Mouse (Mus musculus): ENCODE results near the gene Syn3.
"Not testable (repeated sequence)": the region's sequence is repeated elsewhere in the genome, so short reads cannot be mapped to it uniquely, and the experiment has no call there.

The Syn3 gene

DNA sequence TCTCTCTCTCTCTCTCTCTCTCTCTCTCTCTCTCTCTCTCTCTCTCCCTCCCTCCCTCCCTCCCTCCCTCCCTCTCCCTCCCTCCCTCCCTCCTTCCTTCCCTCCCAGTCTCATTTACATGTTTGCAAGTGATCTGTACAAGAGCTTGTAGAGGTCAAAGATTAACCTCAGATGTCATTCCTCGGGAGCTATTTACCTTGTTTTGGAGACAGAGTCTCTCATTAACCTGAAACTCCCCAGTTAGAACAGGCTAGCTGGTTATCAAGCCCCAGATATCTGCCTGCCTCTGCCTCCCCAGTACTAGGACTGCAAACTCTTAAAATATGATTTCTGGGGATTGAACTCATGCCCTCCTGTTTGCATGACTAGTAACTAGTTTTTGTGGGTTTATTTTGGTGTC lies 348.6 kb downstream of the Syn3 start:
- DNase-seq (ENCODE audit: low read depth), result no peak

DNA sequence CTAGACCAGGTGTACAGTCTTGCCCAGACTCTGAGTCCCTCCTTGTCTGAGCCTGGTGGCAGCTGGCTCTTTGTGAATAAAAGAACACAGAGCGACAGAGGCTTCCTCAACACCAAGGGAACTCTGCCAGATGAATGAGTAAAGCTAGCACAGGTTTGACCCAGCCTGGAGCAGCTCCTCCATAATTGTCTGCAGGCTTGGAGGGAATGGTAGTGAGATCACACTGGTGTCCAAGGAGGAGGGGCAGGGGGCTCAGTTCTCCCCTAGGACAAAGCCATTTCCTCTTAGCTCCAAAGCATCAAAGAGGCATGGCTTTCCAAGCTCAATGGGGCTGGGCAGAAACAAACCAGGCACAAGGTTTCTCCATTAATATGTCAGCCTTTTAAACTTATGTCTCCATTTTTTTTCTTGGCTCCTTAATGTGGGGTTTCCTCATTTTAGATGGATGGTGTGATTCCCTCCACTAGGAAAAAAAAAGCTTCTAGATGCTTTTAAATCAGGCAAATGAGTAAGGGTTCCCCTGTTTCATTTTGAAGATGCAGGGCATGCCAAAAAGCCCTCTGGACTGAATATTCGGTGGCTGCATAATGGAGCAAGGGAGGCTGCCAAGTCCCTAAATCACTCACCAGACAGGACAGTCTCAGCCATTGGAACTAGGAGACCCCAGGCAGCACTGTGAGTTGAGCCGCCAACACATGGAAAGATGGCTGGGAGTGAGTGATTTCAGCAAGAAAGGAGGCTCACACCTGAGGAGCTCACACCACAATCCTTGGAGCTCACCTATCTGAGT lies 349.5 kb downstream of the Syn3 start:
- no peak for DNase-seq (ENCODE audit: low read depth)

DNA sequence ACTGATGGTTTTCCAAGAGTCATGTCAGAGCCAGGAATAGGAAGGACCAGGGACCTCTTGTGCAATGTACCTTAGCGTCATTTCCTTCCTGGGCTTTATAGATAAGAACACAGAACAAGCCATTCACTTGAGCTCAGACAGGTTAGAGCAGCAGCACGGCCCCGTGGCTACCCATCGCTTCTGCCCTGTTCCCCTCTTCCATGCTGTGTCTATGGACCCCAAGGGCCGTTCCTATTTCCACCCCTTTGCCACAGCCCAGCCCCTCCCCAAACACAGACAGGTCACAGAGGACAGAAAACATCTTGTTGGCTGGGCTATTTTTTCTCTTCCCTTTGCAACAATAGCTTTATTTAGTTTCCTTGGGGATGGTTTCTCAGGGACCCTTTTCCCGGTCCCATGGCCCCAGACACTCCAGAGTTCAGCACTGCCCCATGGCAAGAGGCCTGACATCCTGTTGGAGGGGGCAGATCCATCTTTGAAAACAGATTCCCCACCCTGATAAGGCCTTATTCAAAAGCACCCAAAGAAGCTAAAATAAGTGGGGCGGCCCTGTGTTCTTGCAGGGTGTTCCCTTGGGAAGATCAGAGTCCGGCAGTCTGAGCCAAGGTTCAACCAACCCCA lies 359.5 kb downstream of the Syn3 start:
- no peak for DNase-seq (ENCODE audit: low read depth)

DNA sequence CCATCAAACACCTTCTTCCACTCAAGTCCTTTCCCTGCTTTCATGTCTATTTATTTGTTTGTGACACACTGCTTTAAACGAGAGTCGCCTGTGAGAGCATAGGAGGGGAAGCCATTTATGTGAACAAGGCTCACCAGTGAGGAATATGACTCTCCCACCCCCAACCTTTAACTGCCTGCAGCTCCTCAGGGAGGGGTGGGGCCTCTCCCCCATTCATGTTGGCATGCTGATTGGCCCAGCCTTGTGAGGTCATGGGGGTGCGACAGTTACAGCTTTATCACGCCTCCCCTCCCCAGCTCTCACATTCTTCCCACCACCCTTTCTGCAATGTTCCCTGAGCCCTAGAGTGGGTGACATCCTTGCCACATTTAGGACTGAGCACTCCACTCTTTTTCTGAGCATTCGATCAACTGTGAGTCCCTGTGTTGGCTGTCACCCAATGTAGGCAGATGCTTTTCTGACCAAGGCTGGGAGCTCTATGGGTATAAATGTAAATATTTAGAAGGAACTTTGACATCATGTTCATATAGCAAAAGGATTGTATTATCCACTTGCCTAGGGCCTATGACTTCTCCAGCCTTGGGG lies 361.0 kb downstream of the Syn3 start:
- no peak for DNase-seq (ENCODE audit: low read depth)

DNA sequence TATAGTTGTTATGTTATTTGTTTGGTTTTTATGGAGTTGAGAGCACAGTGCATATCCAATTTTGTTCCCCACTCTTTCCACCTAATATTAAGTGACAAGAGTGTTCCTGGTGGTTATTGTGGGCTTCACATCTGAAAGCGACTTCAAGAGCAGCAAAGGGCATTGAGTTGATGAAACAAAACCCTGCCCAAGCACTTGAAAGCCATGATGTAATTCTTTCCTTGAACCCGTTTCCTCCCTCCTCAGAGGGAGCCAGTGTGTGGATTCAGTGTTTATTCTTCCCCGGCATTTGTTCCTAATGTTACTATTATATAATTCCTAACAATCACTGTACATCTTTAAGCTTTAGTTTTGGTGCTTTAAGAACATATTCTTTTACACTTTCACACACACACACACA lies 361.6 kb downstream of the Syn3 start:
- DNase-seq (ENCODE audit: low read depth), result no peak

DNA sequence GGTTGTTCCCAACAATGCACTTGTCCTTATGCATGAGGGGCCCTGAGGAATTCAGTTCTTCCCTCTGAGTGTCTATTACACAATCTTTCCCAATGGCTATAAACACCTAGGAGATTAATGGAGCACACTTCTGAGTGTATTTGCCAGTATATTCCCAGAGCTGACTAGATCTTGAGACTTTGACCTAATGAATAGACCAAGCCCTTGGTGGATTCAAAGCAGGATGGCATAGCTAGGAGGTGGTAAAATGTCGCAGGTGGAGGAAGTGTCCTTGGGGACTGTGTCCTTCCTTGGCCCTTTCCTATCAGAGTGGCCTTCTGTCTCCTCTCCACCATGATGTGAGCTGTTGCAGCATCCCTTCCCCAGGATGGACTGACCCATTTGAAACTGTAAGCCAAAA lies 362.4 kb downstream of the Syn3 start:
- DNase-seq (ENCODE audit: low read depth), result no peak

DNA sequence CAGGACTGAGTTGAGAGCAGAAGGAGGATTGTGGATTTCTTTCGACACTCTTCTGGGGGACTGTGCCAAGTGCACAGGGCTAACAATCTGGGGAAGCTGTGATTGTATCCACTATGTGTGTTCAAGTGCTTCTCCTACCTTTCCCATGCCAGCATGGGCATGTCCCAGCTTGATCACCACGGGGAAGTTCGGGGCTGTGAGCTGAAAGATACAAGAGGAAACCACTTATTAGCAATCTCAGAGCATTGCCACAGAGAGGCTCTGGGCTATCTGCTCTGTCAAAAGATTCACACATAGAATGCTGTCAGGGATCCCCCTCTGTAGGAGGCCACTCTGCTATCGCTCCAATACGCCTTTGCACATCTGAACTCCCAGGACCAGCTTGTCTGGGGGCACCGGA lies 363.8 kb downstream of the Syn3 start:
- no peak for DNase-seq (ENCODE audit: low read depth)

DNA sequence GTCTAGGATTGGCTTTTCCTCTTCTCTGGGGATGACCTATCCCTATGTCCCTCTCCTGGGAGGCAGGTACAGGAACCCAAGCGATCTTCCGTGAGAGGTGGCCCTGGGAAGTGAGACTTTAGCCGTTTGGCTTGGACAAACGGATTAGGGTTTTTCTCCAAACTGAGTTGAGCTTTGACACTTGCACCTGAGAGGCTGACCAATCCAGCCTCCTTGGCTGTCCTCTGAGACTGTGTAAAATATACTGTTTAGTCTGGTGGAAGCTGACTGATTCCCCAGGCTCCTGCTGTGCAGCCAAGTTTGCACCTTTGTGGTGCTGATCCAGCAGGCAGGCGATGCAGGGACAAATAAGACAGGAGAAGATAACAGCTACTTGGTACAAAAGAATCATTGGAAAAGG lies 364.4 kb downstream of the Syn3 start:
- no peak for DNase-seq (ENCODE audit: low read depth)

DNA sequence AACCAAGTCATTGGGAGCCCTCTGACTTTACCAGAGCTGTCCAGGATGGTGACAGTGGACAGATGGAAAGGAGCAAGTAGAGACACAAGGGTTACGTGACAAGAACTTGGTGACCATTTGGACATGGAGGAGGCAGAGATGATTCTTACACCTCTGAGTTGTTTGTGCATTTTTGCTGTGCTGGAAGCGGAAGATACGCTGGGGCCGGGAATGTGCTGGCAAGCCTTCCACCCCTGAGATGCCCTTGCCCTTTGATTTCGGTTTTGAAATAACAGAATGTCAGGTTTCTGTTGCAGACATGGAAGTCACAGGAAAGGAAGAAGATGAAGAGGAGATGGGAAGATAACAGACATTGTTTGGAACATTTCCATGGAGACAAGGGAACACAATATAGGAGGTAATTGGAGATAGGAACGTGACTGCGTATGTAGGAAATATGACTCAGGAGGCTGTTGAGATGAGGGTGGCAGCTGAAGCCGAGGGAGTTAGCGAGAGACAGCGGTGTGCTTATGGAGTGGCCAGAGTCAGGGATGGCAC lies 366.2 kb downstream of the Syn3 start:
- DNase-seq (ENCODE audit: low read depth), result no peak

DNA sequence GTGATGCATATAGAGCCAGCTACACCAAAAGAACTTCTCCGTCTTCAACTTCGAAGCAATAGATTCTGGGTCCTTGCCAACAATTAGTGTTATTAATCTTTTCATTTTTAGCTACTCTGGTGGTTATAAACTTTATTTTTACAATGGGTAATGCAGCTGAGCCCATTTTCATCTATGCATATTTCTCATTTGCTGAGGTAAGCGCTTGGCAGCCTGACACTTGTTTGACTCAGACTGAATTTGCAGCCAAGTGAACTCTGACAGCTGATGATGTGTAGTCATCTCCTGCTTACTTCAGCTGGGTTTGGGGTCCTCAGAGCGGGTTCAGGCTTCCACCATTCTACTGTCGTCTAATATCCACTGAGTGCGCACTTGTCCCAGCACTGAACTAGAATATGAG lies 369.6 kb downstream of the Syn3 start:
- DNase-seq (ENCODE audit: low read depth), result no peak

DNA sequence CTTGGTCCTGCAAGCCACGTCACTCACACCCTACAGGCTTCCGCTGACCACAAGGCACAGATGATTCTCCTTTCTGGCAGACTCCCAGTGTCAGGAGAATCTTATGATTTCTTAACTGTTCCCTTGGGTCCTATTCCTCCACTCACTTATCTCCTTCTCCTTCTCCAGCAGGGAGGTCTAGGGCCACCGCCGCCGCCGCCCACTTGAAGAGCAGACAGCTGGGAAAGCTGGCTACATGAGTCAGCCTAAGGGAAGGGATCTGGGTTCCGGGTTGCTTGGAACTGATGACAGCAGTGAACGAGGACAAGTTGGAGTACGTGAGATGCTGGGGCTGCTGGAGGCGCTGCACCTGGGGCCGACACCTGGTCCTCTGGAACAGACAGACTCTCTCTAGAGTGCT lies 372.2 kb downstream of the Syn3 start:
- no peak for DNase-seq (ENCODE audit: low read depth)

DNA sequence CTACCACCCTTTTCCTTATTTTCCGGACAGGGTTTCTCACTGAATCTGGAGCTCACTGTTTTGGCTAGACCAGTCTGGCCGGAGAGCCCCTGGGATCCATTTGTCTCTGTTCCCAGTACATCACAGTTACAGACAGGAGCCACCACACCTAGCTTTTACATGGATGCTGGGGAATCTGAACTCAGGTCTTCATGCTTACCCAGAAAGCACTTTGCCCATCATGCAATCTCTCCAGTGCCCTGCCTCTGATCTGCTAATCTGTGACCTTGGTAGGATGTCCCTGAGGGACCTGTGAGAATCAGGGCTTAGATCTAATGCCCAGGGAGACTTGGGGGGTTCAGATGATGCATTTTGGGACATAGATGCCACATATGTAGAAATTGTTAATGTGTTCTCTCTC lies 373.3 kb downstream of the Syn3 start:
- DNase-seq (ENCODE audit: low read depth), result no peak

DNA sequence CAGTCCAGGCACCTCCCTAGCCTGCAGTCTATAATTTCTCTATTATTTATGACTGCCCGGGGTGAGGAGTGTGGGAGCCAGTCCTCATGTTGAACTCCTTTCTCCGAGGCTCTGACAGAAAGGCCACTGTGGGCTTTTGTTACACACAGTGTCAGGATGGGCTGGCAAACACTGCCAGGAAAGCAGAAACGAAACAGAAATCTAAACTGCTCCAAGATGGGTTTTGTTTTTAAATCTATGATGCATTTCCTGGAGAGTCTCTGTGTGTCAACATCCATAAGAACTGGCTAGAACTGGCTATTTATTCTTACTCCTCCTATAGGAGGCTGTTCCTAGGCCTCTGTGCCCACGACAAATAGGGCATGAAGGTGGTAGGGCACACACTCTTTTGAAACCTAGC lies 374.6 kb downstream of the Syn3 start:
- DNase-seq (ENCODE audit: low read depth), result no peak

DNA sequence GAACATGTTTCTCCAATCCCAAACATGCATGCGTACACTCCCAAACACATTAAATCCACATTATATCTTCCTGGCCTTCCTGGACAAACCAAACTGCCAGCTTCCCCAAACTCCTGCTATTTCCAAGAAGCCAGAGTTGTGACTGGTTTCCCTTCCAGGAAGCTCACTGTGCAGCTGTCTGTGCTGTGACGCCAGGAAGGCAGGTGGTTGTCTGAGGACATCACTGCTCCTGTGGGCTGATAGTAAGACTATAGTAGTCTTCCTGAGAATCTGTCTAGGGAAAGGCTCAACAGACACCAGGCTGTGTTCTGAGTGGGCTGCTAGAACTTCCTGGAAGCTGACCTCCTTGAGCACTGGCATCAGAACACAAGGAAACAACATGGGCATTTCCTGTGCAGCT lies 375.5 kb downstream of the Syn3 start:
- DNase-seq (ENCODE audit: low read depth), result no peak

DNA sequence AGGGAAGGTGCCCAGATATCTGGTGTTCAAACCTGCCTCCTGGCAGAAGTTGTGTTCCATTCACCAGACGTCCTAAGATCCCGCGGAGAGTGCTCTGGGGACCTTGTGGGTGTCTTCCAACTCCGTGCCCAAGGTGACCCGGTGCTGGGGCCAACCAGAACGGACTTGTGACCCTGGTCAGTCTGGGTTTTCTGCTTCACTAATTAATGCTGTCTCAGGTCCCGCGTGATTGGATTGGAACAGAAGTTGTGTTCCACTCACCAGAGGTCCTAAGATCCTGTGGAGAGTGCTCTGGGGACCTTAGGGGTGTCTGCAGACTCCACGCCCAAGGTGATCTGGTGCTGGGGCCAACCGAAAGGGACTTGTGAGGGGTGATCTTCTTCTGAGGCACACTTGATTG lies 376.2 kb downstream of the Syn3 start:
- DNase-seq (ENCODE audit: low read depth), result not testable (repeated sequence)

DNA sequence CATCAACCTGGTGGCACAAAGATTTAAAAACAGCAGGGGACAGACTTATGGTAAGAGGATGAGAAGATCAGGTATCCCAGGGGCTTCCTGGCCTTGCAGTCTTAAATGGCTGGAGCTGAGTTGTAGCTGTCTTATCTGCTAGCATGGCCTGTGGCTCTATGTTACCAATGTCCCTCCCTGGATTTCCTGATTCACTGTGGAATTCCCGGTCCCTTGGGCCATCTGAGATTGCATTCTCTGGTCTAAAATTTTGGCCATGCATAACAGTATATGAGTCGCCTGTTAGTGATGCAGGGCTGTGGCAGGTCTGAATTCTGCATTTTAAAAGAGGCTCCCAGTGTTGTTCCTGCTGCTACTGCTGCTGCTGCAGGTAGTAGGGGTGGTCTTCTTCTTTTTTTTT lies 382.4 kb downstream of the Syn3 start:
- DNase-seq (ENCODE audit: low read depth), result no peak

DNA sequence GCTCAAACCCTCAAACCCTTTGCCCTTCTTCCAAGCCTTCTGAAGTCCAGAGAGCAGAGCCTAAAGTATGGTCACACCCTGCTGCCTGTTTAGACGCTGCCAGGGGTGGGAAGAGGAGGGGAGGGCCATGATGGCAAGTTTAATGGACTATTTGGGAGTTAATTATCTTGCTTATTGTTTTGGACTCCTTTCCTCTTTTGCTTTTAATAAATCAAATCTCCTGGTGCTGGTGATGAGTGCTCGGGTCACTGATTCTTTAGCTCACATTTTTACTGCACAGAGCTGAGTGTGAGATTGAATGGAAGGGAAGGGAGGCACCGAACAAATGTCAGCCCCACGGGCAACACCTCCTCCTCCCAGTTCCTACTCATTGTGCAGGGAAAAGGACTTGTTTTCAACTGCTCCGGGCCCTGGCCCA lies 384.3 kb downstream of the Syn3 start:
- no peak for DNase-seq (ENCODE audit: low read depth)

DNA sequence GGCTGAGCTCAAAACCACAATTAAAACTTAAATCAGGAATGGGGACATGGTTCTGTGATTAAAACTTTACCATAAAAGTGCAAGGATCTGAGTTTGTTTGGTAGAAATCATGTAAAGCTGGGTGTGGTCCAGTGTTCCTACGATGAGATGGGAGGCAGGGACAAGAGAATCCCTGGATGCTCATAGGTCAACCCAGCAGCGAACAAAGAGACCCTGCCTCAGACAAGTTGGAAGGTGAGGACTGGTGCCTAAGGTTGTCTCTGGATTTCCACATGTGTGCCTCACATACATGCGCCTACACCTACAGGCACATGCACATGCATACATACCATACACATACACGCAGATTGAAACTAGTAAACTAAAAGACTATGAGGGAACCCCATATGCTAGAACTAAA lies 389.9 kb downstream of the Syn3 start:
- DNase-seq (ENCODE audit: low read depth), result no peak

DNA sequence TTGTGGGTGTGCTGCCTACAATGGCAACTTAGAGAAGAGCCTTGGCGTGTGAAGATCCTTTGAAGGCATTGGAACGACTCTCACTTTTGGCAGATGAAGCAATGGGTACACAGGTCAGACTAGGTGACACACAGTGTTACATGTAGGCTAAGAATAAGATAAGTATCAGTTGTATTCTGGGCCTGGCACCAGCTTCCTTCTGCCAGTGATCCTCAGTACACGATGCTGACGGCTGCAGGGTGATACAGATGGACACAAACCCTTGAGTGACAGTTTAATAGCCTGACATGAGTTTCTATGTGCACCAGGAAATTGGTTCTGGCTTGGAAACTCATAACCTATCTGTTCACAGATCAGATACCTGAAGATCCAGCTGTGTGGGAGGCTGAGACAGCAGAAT lies 391.0 kb downstream of the Syn3 start:
- no peak for DNase-seq (ENCODE audit: low read depth)

DNA sequence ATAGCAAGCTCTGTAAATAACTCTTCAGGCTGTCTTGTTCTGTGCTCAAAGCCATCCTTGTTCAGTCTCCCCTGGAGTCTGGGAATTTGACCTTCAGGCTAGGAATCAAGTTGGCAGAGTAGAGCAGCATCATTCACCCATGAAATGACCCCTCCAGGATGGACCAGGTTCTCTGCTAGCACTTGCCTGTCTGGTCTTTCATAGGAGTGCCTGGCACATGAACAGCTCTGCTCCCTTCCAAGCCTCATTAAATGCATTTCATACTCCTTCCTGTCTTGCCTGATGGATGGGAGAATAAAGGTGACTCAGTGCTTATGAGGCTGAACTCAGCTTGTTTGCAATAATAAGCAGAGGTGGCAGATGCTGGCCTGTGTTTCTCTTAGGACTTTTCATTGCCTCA lies 394.7 kb downstream of the Syn3 start:
- DNase-seq (ENCODE audit: low read depth), result no peak

DNA sequence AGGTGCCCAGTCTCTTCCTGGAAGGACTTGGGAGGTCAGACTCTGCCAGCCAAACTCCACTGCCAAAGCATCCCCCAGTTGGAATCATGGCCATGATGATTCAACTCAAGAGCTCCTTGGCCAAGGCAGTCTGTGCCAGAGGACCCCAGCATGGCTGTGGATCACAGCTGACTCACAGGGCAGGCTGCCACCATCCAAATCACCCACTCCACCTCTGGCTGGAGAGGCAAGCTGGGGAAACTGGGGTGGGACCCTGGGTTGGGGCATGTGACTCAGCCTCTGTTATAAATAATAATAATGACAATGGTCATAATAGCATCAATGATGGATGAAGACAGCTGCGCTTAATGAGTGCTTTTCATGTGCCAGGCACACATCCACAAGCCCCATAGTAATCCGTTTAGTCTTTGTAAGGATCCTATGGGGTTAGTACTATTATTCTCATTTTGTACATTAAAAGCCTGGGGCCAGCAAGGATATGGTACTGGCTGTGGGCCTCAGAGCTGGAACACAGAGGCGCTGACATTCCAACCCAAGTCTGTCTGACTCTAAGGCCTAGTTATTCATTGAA lies 398.3 kb downstream of the Syn3 start:
- DNase-seq (ENCODE audit: low read depth), result no peak

DNA sequence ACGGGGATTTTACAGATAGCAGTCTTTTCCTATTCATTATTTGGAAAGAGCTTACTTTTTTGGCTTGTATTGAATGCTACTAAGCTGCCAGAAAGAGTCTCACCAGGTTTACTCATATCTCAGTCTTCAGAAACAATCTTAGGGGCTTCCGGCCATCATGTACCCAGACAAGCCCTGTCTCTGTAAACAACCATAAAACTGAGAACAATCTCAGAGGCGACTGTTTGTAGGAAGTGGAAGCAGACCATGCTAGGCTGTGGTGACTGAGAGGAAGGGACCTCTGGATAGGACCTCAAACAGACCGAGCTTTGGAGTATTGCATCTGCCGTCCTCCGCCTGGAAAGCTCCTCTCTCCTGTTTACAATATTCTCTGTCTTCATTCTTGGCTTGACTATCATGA lies 400.3 kb downstream of the Syn3 start:
- DNase-seq (ENCODE audit: low read depth), result no peak

All from naive thymus-derived CD4-positive, alpha-beta T cell, adult 2 months (primary cell).